Mouse (Mus musculus) MEL (cell line): ENCODE data around the gene Cbl.

Source experiments
- CTCF ChIP-seq, 3 experiments: IDR thresholded peaks in 2 of 3; conservative IDR thresholded peaks in 1 of 3; 2 replicates each; pipeline ENCODE4 v1.5.1; 2011 to 2012; ENCODE audit warnings: low read length in 3 of 3, low read depth in 2 of 3, mild to moderate bottlenecking in 2 of 3, improper control_type of control experiment in 1 of 3, inconsistent platforms in 1 of 3, mixed read lengths in 1 of 3, moderate library complexity in 1 of 3; ENCODE audit not compliant: control insufficient read depth in 1 of 3, insufficient read depth in 1 of 3, poor library complexity in 1 of 3, severe bottlenecking in 1 of 3
- HCFC1 ChIP-seq: IDR thresholded peaks from 2 replicates; pipeline ENCODE4 v1.6.1; 2012; ENCODE audit warnings: low read depth, mild to moderate bottlenecking, inconsistent platforms, low read length, improper control_type of control experiment, moderate library complexity

- TF ChIP-seq CTCF (IDR thresholded peaks at IDR 0.05 in 2 of 3, conservative IDR thresholded peaks at IDR 0.05 in 1 of 3; ENCODE audit: control insufficient read depth in 1 of 3, insufficient read depth in 1 of 3, low read depth in 2 of 3, low read length in 3 of 3, poor library complexity in 1 of 3, severe bottlenecking in 1 of 3) (no peak), HCFC1 (no peak)
Observed at GRCm38 (mm10) chr9:44250445-44250844, 16.6 kb upstream of the Cbl start.
